Mouse (Mus musculus) liver, postnatal 0 days (tissue): Measurements from ENCODE around the gene Hist1h3b. TPM values are rescaled to one million over a fixed set of nuclear protein-coding genes. Genes with fewer than 3 reads are reported as not detected.
"Not testable (repeated sequence)": the region's sequence is repeated elsewhere in the genome, so short reads cannot be mapped to it uniquely, and the experiment has no call there.

ENCODE experiments used
- ATAC-seq: fragments of 200-750 bp; cut with Nextera tagmentation; 2 replicates; pipeline ENCODE4 v1.8.0; 2017; ENCODE audit warnings: mild to moderate bottlenecking, moderate library complexity
- DNase-seq: peaks from one replicate; pipeline ENCODE4 v3.0.0-alpha.2; 2016
- H3K27ac ChIP-seq: fragments of 300-500 bp; sonication (generic); 2 replicates; pipeline ENCODE4 v1.5.1; 2014; ENCODE audit warnings: antibody characterized with exemption, moderate library complexity, mild to moderate bottlenecking, low read depth
- H3K27me3 ChIP-seq: fragments of 300-500 bp; sonication (generic); 2 replicates; pipeline ENCODE4 v1.6.1; 2014; ENCODE audit warnings: low read length, control low read depth, mixed read lengths; ENCODE audit not compliant: insufficient read depth
- H3K36me3 ChIP-seq: fragments of 300-500 bp; sonication (generic); replicated peaks from 2 replicates; pipeline ENCODE4 v1.6.1; 2014; ENCODE audit warnings: mild to moderate bottlenecking, control low read depth, low read length, moderate library complexity, mixed read lengths; ENCODE audit not compliant: insufficient read depth
- H3K4me1 ChIP-seq: fragments of 300-500 bp; sonication (generic); 2 replicates; pipeline ENCODE4 v1.6.1; 2014; ENCODE audit warnings: antibody characterized with exemption, mild to moderate bottlenecking, control low read depth; ENCODE audit not compliant: insufficient read depth
- H3K4me2 ChIP-seq: fragments of 300-500 bp; sonication (generic); 2 replicates; pipeline ENCODE4 v1.6.1; 2014; ENCODE audit warnings: low read depth, mild to moderate bottlenecking, low read length, moderate library complexity, mixed read lengths
- H3K4me3 ChIP-seq: fragments of 300-500 bp; sonication (generic); 2 replicates; pipeline ENCODE4 v1.5.1; 2014; ENCODE audit warnings: low read depth, low read length
- H3K9ac ChIP-seq: fragments of 300-500 bp; sonication (generic); replicated peaks from 2 replicates; pipeline ENCODE4 v1.6.1; 2014; ENCODE audit warnings: mild to moderate bottlenecking, moderate library complexity
- H3K9me3 ChIP-seq: fragments of 300-500 bp; sonication (generic); 2 replicates; pipeline ENCODE4 v1.6.1; 2016; ENCODE audit warnings: mild to moderate bottlenecking, control low read depth, low read length, mixed read lengths
- CTCF ChIP-seq: sonication (generic); IDR thresholded peaks from 2 replicates; pipeline ENCODE4 v1.5.1; 2016; ENCODE audit warnings: antibody characterized with exemption, low read depth
- EP300 ChIP-seq: IDR thresholded peaks from 2 replicates; pipeline ENCODE4 v1.6.1; 2016; ENCODE audit warnings: antibody characterized with exemption, low read depth, mild to moderate bottlenecking
- WGBS: fragments of 180-500 bp; shearing (Covaris S2); extraction: QIAGEN DNeasy Blood & Tissue Kit; methylation state at CpG from one replicate; pipeline ENCODE4 v1.1.7; 2014; ENCODE audit not compliant: insufficient replicate concordance; 5-methylcytosine and 5-hydroxymethylcytosine counted together
- polyA plus RNA-seq: library from polyadenylated mRNA; unstranded; fragments of >200 nt; fragmentation: Nextera tagmentation; extraction: Ambion mirVana; gene quantifications from 2 replicates; pipeline ENCODE4 v1.2.1, GENCODE M21; 2015

Gene Hist1h3b
- polyA plus RNA-seq, 1 experiment from 2014 or later: 16.0 TPM

DNA sequence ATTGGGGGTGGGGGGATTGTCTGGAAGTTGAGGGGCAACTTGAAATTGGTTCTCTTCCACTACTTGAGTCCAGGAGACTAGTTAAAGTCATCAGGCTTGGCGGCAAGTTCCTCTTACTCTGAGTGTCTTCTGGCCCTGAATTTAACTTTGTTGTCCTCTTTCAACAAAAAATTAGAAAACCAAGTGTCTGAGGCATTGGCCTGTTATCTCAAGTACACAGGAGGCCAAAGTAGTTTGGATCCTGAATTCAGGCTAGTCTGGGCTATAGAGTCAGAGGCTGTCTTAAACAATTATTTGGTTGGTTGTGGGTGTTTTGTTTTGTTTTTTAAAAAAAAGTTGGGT is 13.1 kb downstream of the Hist1h3b start:
- Histone ChIP-seq H3K4me2 (peak overlapping the region; percentile 84), H3K4me3 (peak overlapping the region; percentile 59; the same call in 1 of the 2 replicates), H3K4me1 (peaks cover 20% of the 10 kb centered on the region), H3K9me3 (no peaks in the 10 kb centered on the region), H3K27ac (peak overlapping the region; percentile 97), H3K27me3 (no peaks in the 10 kb centered on the region), H3K36me3 (no peaks in the 10 kb centered on the region), H3K9ac (peak overlapping the region; percentile 79; the same call in 1 of the 2 replicates)
- ATAC-seq (no peak), DNase-seq (no peak)
- TF ChIP-seq CTCF (no peak), EP300 (0 out of 2 replicates have a peak, but pooled peaks have one; percentile 28)
- WGBS: 30% methylated on average over 1 of the region's 1 CpGs

DNA sequence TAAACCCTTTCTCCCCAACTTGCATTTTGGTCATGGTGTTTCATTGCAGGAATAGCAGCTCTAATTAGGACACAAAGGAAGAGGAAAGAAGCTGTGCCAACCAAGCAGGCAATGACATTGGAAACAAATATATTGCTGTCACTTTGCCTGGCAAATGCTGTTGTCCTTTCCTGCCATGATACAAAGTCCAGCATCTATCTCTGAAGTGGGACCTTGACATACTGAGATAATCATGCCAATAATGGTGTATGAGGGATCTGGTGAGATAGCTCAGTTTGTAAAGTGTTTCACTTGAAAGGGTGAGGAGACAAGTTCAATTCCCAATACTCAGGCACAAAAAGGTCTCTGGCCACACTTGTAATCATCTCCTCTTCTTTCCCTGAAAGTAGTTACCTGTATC is 14.7 kb downstream of the Hist1h3b start:
- H3K4me1 ChIP-seq: peaks cover 15% of the 10 kb centered on the region
- ATAC-seq (no peak), DNase-seq (no peak)
- no peaks in the 10 kb centered on the region for H3K36me3 ChIP-seq
- H3K4me2 ChIP-seq: no peak overlapping the region
- no peak overlapping the region for H3K4me3 ChIP-seq
- TF ChIP-seq EP300: no peak
- no peak for TF ChIP-seq CTCF
- H3K9me3 ChIP-seq: no peaks in the 10 kb centered on the region
- H3K27ac ChIP-seq: no peak overlapping the region
- H3K9ac ChIP-seq: no peak overlapping the region
- H3K27me3 ChIP-seq: no peaks in the 10 kb centered on the region

DNA sequence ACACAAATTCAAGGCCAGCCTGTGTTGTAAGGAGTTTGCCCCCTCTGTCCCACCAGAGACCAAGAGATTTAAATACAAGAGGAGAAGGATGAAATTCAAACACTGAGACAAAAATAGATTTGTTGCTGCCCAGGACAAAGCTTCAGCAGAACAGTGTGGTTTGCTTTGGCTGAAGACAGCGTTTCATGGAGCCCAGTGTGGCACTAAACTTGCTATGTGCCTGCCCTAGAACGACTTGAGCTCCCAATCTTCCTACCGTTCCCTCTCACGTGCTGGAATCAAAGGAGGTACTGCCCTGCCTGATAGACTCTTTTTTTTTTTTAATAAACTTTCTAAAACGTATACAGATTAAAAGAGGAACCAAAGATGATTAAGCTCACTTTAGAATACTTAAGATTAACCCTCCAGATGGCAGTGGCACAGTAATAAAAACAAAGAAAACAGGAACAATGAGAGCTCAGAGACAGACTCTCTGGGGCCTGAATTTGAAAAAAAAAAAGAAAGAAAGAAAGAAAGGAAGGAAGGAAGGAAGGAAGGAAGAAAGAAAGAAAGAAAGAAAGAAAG is 16.8 kb downstream of the Hist1h3b start:
- DNase-seq (no peak), ATAC-seq (no peak)
- H3K4me2 ChIP-seq: no peak overlapping the region
- TF ChIP-seq EP300 (no peak), CTCF (no peak)
- peaks cover 12% of the 10 kb centered on the region for H3K4me1 ChIP-seq
- 30% methylated on average over 5 of the region's 5 CpGs for WGBS
- no peak overlapping the region for H3K9ac ChIP-seq
- H3K27me3 ChIP-seq: no peaks in the 10 kb centered on the region
- no peaks in the 10 kb centered on the region for H3K9me3 ChIP-seq
- H3K27ac ChIP-seq: no peak overlapping the region
- H3K36me3 ChIP-seq: no peaks in the 10 kb centered on the region
- no peak overlapping the region for H3K4me3 ChIP-seq

DNA sequence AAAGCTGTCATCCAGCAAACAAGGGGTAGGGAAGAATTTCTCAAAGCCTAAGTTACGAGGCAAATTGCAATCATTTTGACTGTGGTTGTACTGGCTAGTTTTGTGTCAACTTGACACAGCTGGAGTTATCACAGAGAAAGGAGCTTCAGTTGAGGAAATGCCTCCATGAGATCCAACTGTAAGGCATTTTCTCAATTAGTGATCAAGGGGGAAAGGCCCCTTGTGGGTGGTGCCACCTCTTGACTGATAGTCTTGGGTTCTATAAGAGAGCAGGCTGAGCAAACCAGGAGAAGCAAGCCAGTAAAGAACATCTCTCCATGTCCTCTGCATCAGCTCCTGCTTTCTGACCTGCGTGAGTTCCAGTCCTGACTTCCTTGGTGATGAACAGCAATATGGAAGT is 17.5 kb downstream of the Hist1h3b start, which contains the start of gene Trim38:
Gene Trim38, plus strand, starts transcription at position 301 of the 400 bp plus-strand sequence.
- H3K4me1 ChIP-seq, H3K4me3 ChIP-seq, H3K4me2 ChIP-seq, H3K9ac ChIP-seq, H3K27me3 ChIP-seq, DNase-seq, H3K9me3 ChIP-seq, ATAC-seq, H3K27ac ChIP-seq, H3K36me3 ChIP-seq: not testable (repeated sequence)
- WGBS: 73% methylated on average over 2 of the region's 2 CpGs

DNA sequence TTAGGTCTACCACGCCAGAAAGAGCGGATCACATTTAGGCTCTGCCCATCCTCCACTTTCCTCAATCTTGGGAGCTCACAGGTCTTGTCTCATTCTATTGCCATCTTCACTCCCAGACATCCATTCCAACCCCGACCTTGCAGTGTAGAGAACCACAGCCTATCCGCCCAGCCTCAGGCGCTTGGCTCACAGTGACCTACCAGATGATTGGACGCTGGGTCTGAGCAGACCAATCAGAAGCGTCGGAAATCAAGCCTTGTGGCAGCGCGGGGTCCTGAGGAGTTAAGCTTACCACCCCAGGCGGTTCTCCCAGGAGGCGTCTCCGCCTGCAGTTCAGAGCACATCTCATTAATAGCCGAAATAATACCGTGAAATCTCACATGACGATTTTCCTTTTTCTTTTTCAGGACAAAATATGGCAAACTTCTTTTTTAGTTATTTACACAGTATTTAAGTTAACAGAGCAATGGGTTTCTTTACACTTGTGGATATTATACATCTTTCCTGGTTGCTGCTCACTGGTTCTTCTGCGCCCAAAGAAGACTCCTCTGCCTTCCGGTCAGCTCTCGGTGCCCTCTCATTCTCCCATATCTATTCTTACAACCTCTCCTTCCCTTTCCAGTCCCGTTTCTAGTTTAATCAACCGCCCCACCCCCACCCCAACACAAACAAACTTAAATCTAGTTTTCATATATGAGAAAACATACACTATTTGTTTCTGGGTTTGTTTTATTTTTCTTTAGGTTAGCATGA is 20.7 kb downstream of the Hist1h3b start:
- TF ChIP-seq CTCF (no peak), EP300 (no peak)
- H3K9me3 ChIP-seq: no peaks in the 10 kb centered on the region
- 0 out of 2 replicates have a peak overlapping the region, but pooled peaks have one; percentile 13 for H3K9ac ChIP-seq
- H3K27ac ChIP-seq: no peak overlapping the region
- DNase-seq (peak; percentile 60), ATAC-seq (peak; percentile 89)
- WGBS: 23% methylated on average over 21 of the region's 21 CpGs
- H3K4me1 ChIP-seq: peaks cover 4% of the 10 kb centered on the region; the same call in 1 of the 2 replicates
- no peaks in the 10 kb centered on the region for H3K27me3 ChIP-seq
- no peaks in the 10 kb centered on the region for H3K36me3 ChIP-seq
- H3K4me2 ChIP-seq: peak overlapping the region; percentile 56
- no peak overlapping the region for H3K4me3 ChIP-seq

DNA sequence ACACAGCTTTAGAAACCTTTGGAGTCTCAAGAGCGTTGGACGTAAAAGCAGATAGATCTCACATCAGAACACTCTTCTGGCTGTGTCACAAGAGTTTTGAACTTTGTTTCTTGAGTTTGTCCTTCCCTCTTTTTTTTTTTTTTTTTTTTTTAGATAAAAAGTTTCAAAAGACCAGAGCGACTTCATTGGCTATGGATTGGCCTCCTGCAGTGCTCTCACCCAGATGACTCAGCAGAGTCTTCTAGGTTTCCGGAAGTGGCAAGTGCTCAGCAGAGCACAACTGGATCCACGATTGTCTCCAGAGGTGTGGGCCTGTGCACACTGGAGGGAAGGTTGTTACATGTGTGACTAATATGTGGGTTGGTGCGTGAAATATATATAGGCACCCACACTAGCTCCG is 26.3 kb downstream of the Hist1h3b start:
- Histone ChIP-seq H3K27me3 (no peaks in the 10 kb centered on the region), H3K36me3 (no peaks in the 10 kb centered on the region), H3K4me3 (no peak overlapping the region), H3K27ac (no peak overlapping the region), H3K9ac (no peak overlapping the region), H3K4me1 (no peaks in the 10 kb centered on the region), H3K9me3 (no peaks in the 10 kb centered on the region), H3K4me2 (no peak overlapping the region)
- 75% methylated on average over 7 of the region's 7 CpGs for WGBS
- DNase-seq (no peak), ATAC-seq (no peak)
- TF ChIP-seq EP300 (no peak), CTCF (no peak)
